Mouse (Mus musculus) megakaryocyte, embryonic 14.5 days (primary cell): ENCODE measurements around the gene Cgnl1.

Experiments used
- FLI1 ChIP-seq: IDR thresholded peaks from 2 replicates; pipeline ENCODE4 v1.6.1; 2012; ENCODE audit warnings: low read length, inconsistent platforms, mixed read lengths
- GATA1 ChIP-seq: IDR thresholded peaks from 3 replicates; pipeline ENCODE4 v1.6.1; 2012; ENCODE audit warnings: mixed read lengths, low read length, inconsistent platforms, borderline replicate concordance

DNA sequence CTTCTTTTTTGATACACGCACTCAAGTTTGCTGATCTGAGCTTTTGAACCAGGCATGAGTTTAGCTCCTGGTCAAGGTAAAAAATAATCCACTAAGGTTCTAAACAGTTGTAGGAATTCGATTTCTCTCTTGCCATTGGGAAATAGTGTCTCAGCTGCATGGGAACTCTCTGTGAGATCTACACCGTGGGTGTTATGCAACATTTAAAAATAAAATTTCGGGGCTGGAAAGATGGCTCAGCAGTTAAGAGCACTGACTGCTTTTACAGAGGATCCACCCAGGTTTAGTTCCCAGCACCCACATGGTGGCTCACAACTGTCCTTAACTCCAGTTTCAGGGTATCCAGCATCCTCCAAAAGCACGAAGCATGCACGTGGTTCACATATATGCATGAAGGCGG is 47.1 kb upstream of the Cgnl1 start:
- no peak for TF ChIP-seq FLI1
- no peak for TF ChIP-seq GATA1
